Mouse (Mus musculus): Measurements from ENCODE around the gene Tlx1. TPM values are rescaled to one million over a fixed set of nuclear protein-coding genes. Genes with fewer than 3 reads are reported as not detected.
A peak's percentile ranks its signal among the peaks of the same experiment; 100 is the strongest.

Tlx1 gene
- polyA plus RNA-seq, 1 experiment, result not detected

- Histone ChIP-seq H3K4me3 (ENCODE audit: insufficient read depth, low read length) (no peak overlapping the region), H3K4me1 (ENCODE audit: control insufficient read depth, insufficient read depth, low read length) (no peaks in the 10 kb centered on the region), H3K27ac (ENCODE audit: insufficient read depth, low read length) (no peak overlapping the region)
- TF ChIP-seq POLR2A (IDR thresholded peaks at IDR 0.05; ENCODE audit: extremely low read depth, insufficient read depth, low read length) (no peak), CTCF (IDR thresholded peaks at IDR 0.05; ENCODE audit: extremely low read depth, insufficient read depth, low read length) (no peak)
Measured at GRCm38 (mm10) chr19:45155791-45156186, 5.3 kb downstream of the Tlx1 start.

DNA sequence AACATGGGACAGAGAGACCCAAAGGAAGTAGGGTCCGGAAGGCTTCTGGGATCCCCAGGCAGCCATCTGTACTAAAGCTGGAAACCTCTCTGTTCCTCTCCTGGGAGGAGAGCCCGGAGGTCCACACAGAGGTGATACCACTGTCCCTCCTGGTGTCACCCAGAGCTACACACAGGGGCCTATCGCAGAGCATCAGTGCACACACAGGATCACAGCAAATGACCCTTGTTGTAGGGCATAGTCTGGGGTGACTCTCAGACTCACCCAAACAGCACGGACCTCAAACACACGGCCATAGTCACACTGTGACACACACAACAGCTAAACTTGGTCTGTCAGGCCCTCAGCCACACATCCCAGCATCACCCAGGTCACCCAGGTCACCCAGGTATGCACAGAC lies 5.9 kb downstream of the Tlx1 start:
- H3K4me1 ChIP-seq (ENCODE audit: control insufficient read depth, insufficient read depth, low read length), result no peaks in the 10 kb centered on the region
- TF ChIP-seq POLR2A (IDR thresholded peaks at IDR 0.05; ENCODE audit: extremely low read depth, insufficient read depth, low read length) (no peak), CTCF (IDR thresholded peaks at IDR 0.05; ENCODE audit: extremely low read depth, insufficient read depth, low read length) (no peak)
- no peak overlapping the region for H3K4me3 ChIP-seq (ENCODE audit: insufficient read depth, low read length)
- no peak overlapping the region for H3K27ac ChIP-seq (ENCODE audit: insufficient read depth, low read length)

- TF ChIP-seq POLR2A (IDR thresholded peaks at IDR 0.05; ENCODE audit: extremely low read depth, insufficient read depth, low read length) (no peak), CTCF (IDR thresholded peaks at IDR 0.05; ENCODE audit: extremely low read depth, insufficient read depth, low read length) (no peak)
- H3K27ac ChIP-seq (ENCODE audit: insufficient read depth, low read length), result no peak overlapping the region
- H3K4me1 ChIP-seq (ENCODE audit: control insufficient read depth, insufficient read depth, low read length), result no peaks in the 10 kb centered on the region
- H3K4me3 ChIP-seq (ENCODE audit: insufficient read depth, low read length), result no peak overlapping the region
Measured at GRCm38 (mm10) chr19:45158201-45158600, 7.7 kb downstream of the Tlx1 start.

GRCm38 (mm10) chr19:45158896-45159295 lies 8.4 kb downstream of the Tlx1 start:
- Histone ChIP-seq H3K4me1 (ENCODE audit: control insufficient read depth, insufficient read depth, low read length) (no peaks in the 10 kb centered on the region), H3K27ac (ENCODE audit: insufficient read depth, low read length) (no peak overlapping the region)
- TF ChIP-seq POLR2A (IDR thresholded peaks at IDR 0.05; ENCODE audit: extremely low read depth, insufficient read depth, low read length), result no peak
- no peak for TF ChIP-seq CTCF (IDR thresholded peaks at IDR 0.05; ENCODE audit: extremely low read depth, insufficient read depth, low read length)

DNA sequence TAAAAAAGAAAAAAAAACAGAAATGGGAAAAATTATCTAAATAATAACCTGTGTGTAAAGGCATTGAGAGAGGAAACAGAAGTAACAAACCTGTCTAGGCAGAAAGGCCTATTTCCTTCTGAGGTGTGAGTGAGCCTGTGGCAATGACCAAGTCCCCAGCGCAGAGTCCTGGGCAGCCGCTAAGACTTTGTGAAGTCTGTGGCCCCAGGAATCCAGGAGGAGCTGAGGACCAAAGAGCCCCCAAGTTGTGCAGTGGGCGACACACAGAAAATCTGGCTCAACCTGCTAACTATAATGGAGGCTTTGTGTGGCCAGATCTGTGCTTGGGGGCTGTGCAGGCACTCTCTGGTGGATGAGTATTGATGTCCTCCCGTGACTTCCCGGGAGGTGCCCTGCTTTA lies 9.0 kb downstream of the Tlx1 start:
- Histone ChIP-seq H3K4me3 (ENCODE audit: insufficient read depth, low read length) (no peak overlapping the region), H3K4me1 (ENCODE audit: control insufficient read depth, insufficient read depth, low read length) (no peaks in the 10 kb centered on the region), H3K27ac (ENCODE audit: insufficient read depth, low read length) (no peak overlapping the region)
- TF ChIP-seq POLR2A (IDR thresholded peaks at IDR 0.05; ENCODE audit: extremely low read depth, insufficient read depth, low read length) (no peak), CTCF (IDR thresholded peaks at IDR 0.05; ENCODE audit: extremely low read depth, insufficient read depth, low read length) (no peak)

More at GRCm38 (mm10) chr19:45158896-45159295, 8.4 kb downstream of the Tlx1 start:
- H3K4me3 ChIP-seq (ENCODE audit: insufficient read depth, low read length), result no peak overlapping the region

DNA sequence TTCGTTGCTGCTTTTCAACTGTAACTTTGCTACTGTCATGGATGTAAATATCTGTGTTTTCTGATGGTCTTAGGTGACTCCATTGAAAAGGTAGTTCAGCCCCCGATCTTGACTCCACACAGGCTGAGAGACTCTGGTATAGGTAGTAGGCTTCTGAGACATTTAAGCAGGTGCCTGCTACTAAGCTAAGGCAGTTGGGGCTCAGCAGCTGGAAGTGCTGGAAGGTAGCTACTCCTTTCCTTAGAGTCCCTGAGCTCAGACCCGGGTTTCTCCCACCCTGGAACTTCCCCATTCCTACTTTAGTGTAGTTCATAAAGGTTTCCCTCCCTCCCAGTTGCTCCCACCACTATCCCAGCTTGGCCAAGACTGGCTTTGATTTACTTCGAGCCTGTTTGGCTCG lies 9.5 kb downstream of the Tlx1 start:
- Histone ChIP-seq H3K4me1 (ENCODE audit: control insufficient read depth, insufficient read depth, low read length) (no peaks in the 10 kb centered on the region), H3K27ac (ENCODE audit: insufficient read depth, low read length) (no peak overlapping the region)
- TF ChIP-seq POLR2A (IDR thresholded peaks at IDR 0.05; ENCODE audit: extremely low read depth, insufficient read depth, low read length) (no peak), CTCF (IDR thresholded peaks at IDR 0.05; ENCODE audit: extremely low read depth, insufficient read depth, low read length) (no peak)

DNA sequence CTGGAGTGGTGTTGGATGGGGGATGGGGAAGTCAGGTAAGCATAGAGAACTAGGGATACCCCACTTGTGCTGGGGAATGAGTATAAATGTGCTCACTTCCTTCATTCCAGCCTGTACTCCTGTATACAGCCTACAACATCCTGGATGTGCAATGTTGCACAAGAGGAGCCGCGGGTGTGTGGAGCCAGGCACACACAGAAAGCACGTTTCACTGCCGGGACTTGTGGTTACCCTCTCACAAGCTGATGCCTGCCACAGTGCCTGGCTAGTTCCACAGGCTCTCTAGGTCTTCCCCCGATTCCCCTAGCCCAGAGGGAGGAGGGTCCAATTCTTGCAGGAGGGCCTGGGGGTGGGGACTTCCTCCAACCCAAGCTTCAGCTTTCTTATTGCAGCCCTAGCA lies 10.0 kb downstream of the Tlx1 start:
- Histone ChIP-seq H3K4me1 (ENCODE audit: control insufficient read depth, insufficient read depth, low read length) (no peaks in the 10 kb centered on the region), H3K27ac (ENCODE audit: insufficient read depth, low read length) (no peak overlapping the region), H3K4me3 (ENCODE audit: insufficient read depth, low read length) (no peak overlapping the region)
- TF ChIP-seq CTCF (IDR thresholded peaks at IDR 0.05; ENCODE audit: extremely low read depth, insufficient read depth, low read length) (no peak), POLR2A (IDR thresholded peaks at IDR 0.05; ENCODE audit: extremely low read depth, insufficient read depth, low read length) (no peak)

More for the DNA sequence above, 9.5 kb downstream of the Tlx1 start:
- H3K4me3 ChIP-seq (ENCODE audit: insufficient read depth, low read length), result no peak overlapping the region

- Histone ChIP-seq H3K4me1 (ENCODE audit: control insufficient read depth, insufficient read depth, low read length) (no peaks in the 10 kb centered on the region), H3K4me3 (ENCODE audit: insufficient read depth, low read length) (no peak overlapping the region), H3K27ac (ENCODE audit: insufficient read depth, low read length) (no peak overlapping the region)
- no peak for TF ChIP-seq POLR2A (IDR thresholded peaks at IDR 0.05; ENCODE audit: extremely low read depth, insufficient read depth, low read length)
- peak; percentile 77 for TF ChIP-seq CTCF (IDR thresholded peaks at IDR 0.05; ENCODE audit: extremely low read depth, insufficient read depth, low read length)
Measured at GRCm38 (mm10) chr19:45161093-45161492, 10.6 kb downstream of the Tlx1 start.

DNA sequence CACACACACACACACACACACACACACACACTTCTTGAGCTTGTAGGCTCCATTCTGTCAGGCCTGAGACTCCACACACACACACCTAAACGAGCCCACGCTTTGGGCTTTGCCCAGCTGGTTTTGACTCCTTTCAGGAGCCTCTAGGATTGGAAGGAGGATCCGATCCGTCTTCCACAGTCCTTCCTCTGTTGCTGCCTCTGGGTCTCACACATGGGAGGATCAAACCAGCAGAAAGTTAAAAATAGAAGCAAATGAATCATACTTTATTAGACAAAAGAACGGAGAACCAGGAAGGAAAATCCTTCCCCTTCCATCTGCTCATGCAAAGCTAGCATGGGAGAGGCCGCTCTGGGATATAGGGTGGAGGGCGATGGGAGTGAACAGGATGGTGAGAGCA lies 11.7 kb downstream of the Tlx1 start:
- TF ChIP-seq POLR2A (IDR thresholded peaks at IDR 0.05; ENCODE audit: extremely low read depth, insufficient read depth, low read length) (no peak), CTCF (IDR thresholded peaks at IDR 0.05; ENCODE audit: extremely low read depth, insufficient read depth, low read length) (no peak)
- Histone ChIP-seq H3K27ac (ENCODE audit: insufficient read depth, low read length) (no peak overlapping the region), H3K4me3 (ENCODE audit: insufficient read depth, low read length) (no peak overlapping the region), H3K4me1 (ENCODE audit: control insufficient read depth, insufficient read depth, low read length) (no peaks in the 10 kb centered on the region)

GRCm38 (mm10) chr19:45162871-45163270 lies 12.4 kb downstream of the Tlx1 start:
- TF ChIP-seq CTCF (IDR thresholded peaks at IDR 0.05; ENCODE audit: extremely low read depth, insufficient read depth, low read length) (no peak), POLR2A (IDR thresholded peaks at IDR 0.05; ENCODE audit: extremely low read depth, insufficient read depth, low read length) (no peak)
- Histone ChIP-seq H3K27ac (ENCODE audit: insufficient read depth, low read length) (no peak overlapping the region), H3K4me3 (ENCODE audit: insufficient read depth, low read length) (no peak overlapping the region), H3K4me1 (ENCODE audit: control insufficient read depth, insufficient read depth, low read length) (no peaks in the 10 kb centered on the region)

Data from cortical plate, adult 2 months (tissue).